Mouse (Mus musculus): ENCODE data around the gene Klhl20. TPM values are rescaled to one million over a fixed set of nuclear protein-coding genes. Genes with fewer than 3 reads are reported as not detected.
"Not testable (repeated sequence)": the region's sequence is repeated elsewhere in the genome, so short reads cannot be mapped to it uniquely, and the experiment has no call there.

The Klhl20 gene
- polyA plus RNA-seq, 1 experiment: 16.3 TPM

- H3K36me3 ChIP-seq (ENCODE audit: control insufficient read depth, insufficient read depth, low read length, poor library complexity, severe bottlenecking): no peaks in the 10 kb centered on the region
- no peaks in the 10 kb centered on the region for H3K9me3 ChIP-seq (replicated peaks; ENCODE audit: control insufficient read depth, insufficient read depth, low read length, poor library complexity, severe bottlenecking)
- no peaks in the 10 kb centered on the region for H3K27me3 ChIP-seq (ENCODE audit: control insufficient read depth, insufficient read depth, low read length, poor library complexity, severe bottlenecking)
- peaks cover 2% of the 10 kb centered on the region for H3K4me1 ChIP-seq (ENCODE audit: control insufficient read depth, insufficient read depth, low read length)
- peak overlapping the region; percentile 42 for H3K9ac ChIP-seq (ENCODE audit: low read depth, poor library complexity, severe bottlenecking)
- TF ChIP-seq EP300 (IDR thresholded peaks at IDR 0.05; ENCODE audit: insufficient read depth, low read depth, low read length) (no peak), POLR2A (IDR thresholded peaks at IDR 0.05; ENCODE audit: insufficient read depth, low read length) (no peak), CTCF (IDR thresholded peaks at IDR 0.05; ENCODE audit: low read depth, low read length) (no peak)
- peak overlapping the region; percentile 17 for H3K4me3 ChIP-seq (ENCODE audit: low read depth, low read length)
- peak overlapping the region; percentile 3; the same call in 1 of the 2 replicates for H3K27ac ChIP-seq (ENCODE audit: insufficient read depth, low read length)
Observed at GRCm38 (mm10) chr1:161151098-161151497, 19.8 kb upstream of the Klhl20 start.

- Histone ChIP-seq H3K4me3 (ENCODE audit: low read depth, low read length) (no peak overlapping the region), H3K4me1 (ENCODE audit: control insufficient read depth, insufficient read depth, low read length) (peaks cover 2% of the 10 kb centered on the region), H3K36me3 (ENCODE audit: control insufficient read depth, insufficient read depth, low read length, poor library complexity, severe bottlenecking) (no peaks in the 10 kb centered on the region), H3K27me3 (ENCODE audit: control insufficient read depth, insufficient read depth, low read length, poor library complexity, severe bottlenecking) (no peaks in the 10 kb centered on the region), H3K9me3 (replicated peaks; ENCODE audit: control insufficient read depth, insufficient read depth, low read length, poor library complexity, severe bottlenecking) (peaks cover 19% of the 10 kb centered on the region), H3K27ac (ENCODE audit: insufficient read depth, low read length) (peak overlapping the region; percentile 2; the same call in 1 of the 2 replicates), H3K9ac (ENCODE audit: low read depth, poor library complexity, severe bottlenecking) (no peak overlapping the region)
- TF ChIP-seq EP300 (IDR thresholded peaks at IDR 0.05; ENCODE audit: insufficient read depth, low read depth, low read length): no peak
- TF ChIP-seq CTCF (IDR thresholded peaks at IDR 0.05; ENCODE audit: low read depth, low read length): no peak
Observed at GRCm38 (mm10) chr1:161147888-161148287, 16.6 kb upstream of the Klhl20 start.

GRCm38 (mm10) chr1:161145611-161146010, 14.3 kb upstream of the Klhl20 start:
- not testable (repeated sequence) for H3K27me3 ChIP-seq (ENCODE audit: control insufficient read depth, insufficient read depth, low read length, poor library complexity, severe bottlenecking); H3K4me3 ChIP-seq (ENCODE audit: low read depth, low read length); H3K27ac ChIP-seq (ENCODE audit: insufficient read depth, low read length); H3K36me3 ChIP-seq (ENCODE audit: control insufficient read depth, insufficient read depth, low read length, poor library complexity, severe bottlenecking); H3K9ac ChIP-seq (ENCODE audit: low read depth, poor library complexity, severe bottlenecking); H3K4me1 ChIP-seq (ENCODE audit: control insufficient read depth, insufficient read depth, low read length)
- peaks cover 19% of the 10 kb centered on the region for H3K9me3 ChIP-seq (replicated peaks; ENCODE audit: control insufficient read depth, insufficient read depth, low read length, poor library complexity, severe bottlenecking)

GRCm38 (mm10) chr1:161143216-161143615, 11.9 kb upstream of the Klhl20 start:
- TF ChIP-seq CTCF (IDR thresholded peaks at IDR 0.05; ENCODE audit: low read depth, low read length): no peak
- TF ChIP-seq POLR2A (IDR thresholded peaks at IDR 0.05; ENCODE audit: insufficient read depth, low read length): no peak
- no peak for TF ChIP-seq EP300 (IDR thresholded peaks at IDR 0.05; ENCODE audit: insufficient read depth, low read depth, low read length)
- peaks cover 19% of the 10 kb centered on the region for H3K9me3 ChIP-seq (replicated peaks; ENCODE audit: control insufficient read depth, insufficient read depth, low read length, poor library complexity, severe bottlenecking)
- no peaks in the 10 kb centered on the region for H3K36me3 ChIP-seq (ENCODE audit: control insufficient read depth, insufficient read depth, low read length, poor library complexity, severe bottlenecking)
- H3K4me1 ChIP-seq (ENCODE audit: control insufficient read depth, insufficient read depth, low read length): no peaks in the 10 kb centered on the region
- no peak overlapping the region for H3K27ac ChIP-seq (ENCODE audit: insufficient read depth, low read length)
- no peak overlapping the region for H3K4me3 ChIP-seq (ENCODE audit: low read depth, low read length)
- H3K27me3 ChIP-seq (ENCODE audit: control insufficient read depth, insufficient read depth, low read length, poor library complexity, severe bottlenecking): no peaks in the 10 kb centered on the region
- H3K9ac ChIP-seq (ENCODE audit: low read depth, poor library complexity, severe bottlenecking): peak overlapping the region; percentile 59; the same call in 1 of the 2 replicates

GRCm38 (mm10) chr1:161142531-161143159, 11.3 kb upstream of the Klhl20 start, which contains the start of gene Ankrd45:
TSS of gene Ankrd45 (plus strand) at chr1:161142691.
- Histone ChIP-seq H3K9ac (ENCODE audit: low read depth, poor library complexity, severe bottlenecking) (peak within 1 kb of the TSS; percentile 59), H3K27me3 (ENCODE audit: control insufficient read depth, insufficient read depth, low read length, poor library complexity, severe bottlenecking) (no peaks in the 10 kb centered on the region), H3K36me3 (ENCODE audit: control insufficient read depth, insufficient read depth, low read length, poor library complexity, severe bottlenecking) (no peaks in the 10 kb centered on the region), H3K4me1 (ENCODE audit: control insufficient read depth, insufficient read depth, low read length) (no peaks in the 10 kb centered on the region), H3K27ac (ENCODE audit: insufficient read depth, low read length) (no peak within 1 kb of the TSS), H3K4me3 (ENCODE audit: low read depth, low read length) (peak within 1 kb of the TSS; percentile 86), H3K9me3 (replicated peaks; ENCODE audit: control insufficient read depth, insufficient read depth, low read length, poor library complexity, severe bottlenecking) (peaks cover 19% of the 10 kb centered on the region)
- no peak for TF ChIP-seq EP300 (IDR thresholded peaks at IDR 0.05; ENCODE audit: insufficient read depth, low read depth, low read length)
- no peak for TF ChIP-seq POLR2A (IDR thresholded peaks at IDR 0.05; ENCODE audit: insufficient read depth, low read length)
- no peak for TF ChIP-seq CTCF (IDR thresholded peaks at IDR 0.05; ENCODE audit: low read depth, low read length)

GRCm38 (mm10) chr1:161140026-161140762, 8.9 kb upstream of the Klhl20 start:
- H3K9me3 ChIP-seq (replicated peaks; ENCODE audit: control insufficient read depth, insufficient read depth, low read length, poor library complexity, severe bottlenecking): peaks cover 15% of the 10 kb centered on the region
- no peak overlapping the region for H3K4me3 ChIP-seq (ENCODE audit: low read depth, low read length)
- TF ChIP-seq EP300 (IDR thresholded peaks at IDR 0.05; ENCODE audit: insufficient read depth, low read depth, low read length) (peak; percentile 77), CTCF (IDR thresholded peaks at IDR 0.05; ENCODE audit: low read depth, low read length) (peak; percentile 49), POLR2A (IDR thresholded peaks at IDR 0.05; ENCODE audit: insufficient read depth, low read length) (no peak)

More at GRCm38 (mm10) chr1:161140026-161140762, 8.9 kb upstream of the Klhl20 start:
- Histone ChIP-seq H3K27ac (ENCODE audit: insufficient read depth, low read length) (no peak overlapping the region), H3K36me3 (ENCODE audit: control insufficient read depth, insufficient read depth, low read length, poor library complexity, severe bottlenecking) (no peaks in the 10 kb centered on the region), H3K9ac (ENCODE audit: low read depth, poor library complexity, severe bottlenecking) (no peak overlapping the region), H3K27me3 (ENCODE audit: control insufficient read depth, insufficient read depth, low read length, poor library complexity, severe bottlenecking) (no peaks in the 10 kb centered on the region), H3K4me1 (ENCODE audit: control insufficient read depth, insufficient read depth, low read length) (no peaks in the 10 kb centered on the region)

All from ES-Bruce4 (cell line).